In the genomic region with DNA sequence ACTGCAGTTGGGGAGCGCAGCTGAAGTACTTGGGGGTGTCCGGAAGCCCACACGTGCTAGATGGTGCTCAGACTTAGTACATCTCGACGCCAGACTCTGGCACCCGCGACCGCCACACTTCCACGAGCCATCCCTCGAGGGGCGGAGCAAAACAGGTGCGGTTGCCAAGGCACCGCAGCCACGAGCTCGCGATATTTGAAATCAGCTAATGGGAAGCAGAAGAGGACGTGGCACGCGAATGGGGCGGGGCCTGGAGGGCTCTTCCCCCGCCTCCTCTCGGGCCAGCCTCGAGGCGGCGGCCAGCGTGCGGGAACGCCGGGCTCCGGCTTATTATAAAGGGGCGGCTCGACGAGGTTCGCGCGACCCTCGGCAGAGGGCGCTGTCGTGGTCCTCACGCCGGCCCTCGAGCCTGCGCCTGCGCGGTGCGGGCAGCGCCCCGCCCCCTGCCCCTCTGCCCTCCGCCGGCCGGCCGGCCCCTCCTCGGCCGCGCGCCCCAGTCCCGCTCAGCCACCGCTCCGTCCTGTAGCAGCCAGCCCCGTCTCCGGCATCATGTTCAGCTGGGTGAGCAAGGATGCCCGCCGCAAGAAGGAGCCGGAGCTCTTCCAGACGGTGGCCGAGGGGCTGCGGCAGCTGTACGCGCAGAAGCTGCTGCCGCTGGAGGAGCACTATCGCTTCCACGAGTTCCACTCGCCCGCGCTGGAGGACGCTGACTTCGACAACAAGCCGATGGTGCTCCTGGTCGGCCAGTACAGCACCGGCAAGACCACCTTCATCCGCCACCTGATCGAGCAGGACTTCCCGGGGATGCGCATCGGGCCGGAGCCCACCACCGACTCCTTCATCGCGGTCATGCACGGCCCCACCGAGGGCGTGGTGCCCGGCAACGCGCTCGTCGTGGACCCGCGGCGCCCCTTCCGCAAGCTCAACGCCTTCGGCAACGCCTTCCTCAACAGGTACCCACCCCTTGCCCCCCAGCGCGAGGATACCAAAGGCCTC, we compare ENCODE assay signal across 8 mouse cellular contexts. TPM values are rescaled to one million over a fixed set of nuclear protein-coding genes. Genes with fewer than 3 reads are reported as not detected.
DNase-seq lines count a peak whose midpoint lies in the region; ATAC-seq and TF ChIP-seq lines count a peak whose summit lies in the region.

A gene (plus strand): TSS at position 300 of the 996 bp plus-strand sequence.

- under 1% methylated on average over 52 of the region's 106 CpGs for WGBS in embryonic facial prominence, embryonic 14.5 days
- WGBS in limb, embryonic 14.5 days: under 1% methylated on average over 74 of the region's 106 CpGs
- WGBS in midbrain, postnatal 0 days: under 1% methylated on average over 93 of the region's 106 CpGs

- peak; percentile 98 for DNase-seq in 3T3-L1 (ENCODE audit: low read depth, low spot score)
- DNase-seq in adrenal gland, postnatal 4 days (ENCODE audit: low spot score in 2 of 2): peak; percentile 91 to 96
- DNase-seq in embryonic facial prominence, embryonic 14.5 days (ENCODE audit: low spot score): peak; percentile 99
- DNase-seq in heart, adult 8-10 months (ENCODE audit: low spot score): peak; percentile 95
- peak; percentile 99 for DNase-seq in kidney, adult 9 months
- DNase-seq in limb, embryonic 14.5 days (ENCODE audit: low spot score): peak; percentile 99
- peak; percentile 98 for DNase-seq in midbrain, postnatal 0 days (ENCODE audit: low spot score)
- peak; percentile 96 for DNase-seq in spleen, postnatal 14 days (ENCODE audit: low spot score in 2 of 2)

- peak; percentile 93 for ATAC-seq in embryonic facial prominence, embryonic 14.5 days (ENCODE audit: low read depth)
- ATAC-seq in limb, embryonic 14.5 days (ENCODE audit: low FRiP score, low read depth): peak; percentile 95
- peak; percentile 95 for ATAC-seq in midbrain, postnatal 0 days (ENCODE audit: low FRiP score)

- TF ChIP-seq POLR2A in limb, embryonic 14.5 days (IDR thresholded peaks at IDR 0.05; ENCODE audit: borderline replicate concordance, extremely low read depth, insufficient read depth, insufficient read length): peak; percentile 67; the same call in 1 of the 2 replicates

- peaks cover 21% of the 10 kb centered on the region for H3K36me3 ChIP-seq in embryonic facial prominence, embryonic 14.5 days (ENCODE audit: control insufficient read depth, insufficient read depth, low read length)
- peaks cover 23% of the 10 kb centered on the region for H3K36me3 ChIP-seq in limb, embryonic 14.5 days (ENCODE audit: control insufficient read depth, insufficient read depth, low read length)
- H3K36me3 ChIP-seq in midbrain, postnatal 0 days (ENCODE audit: insufficient read depth, low read length): peaks cover 16% of the 10 kb centered on the region

- H3K4me3 ChIP-seq in embryonic facial prominence, embryonic 14.5 days (ENCODE audit: low read depth, low read length): peak within 1 kb of the TSS; percentile 92
- peak within 1 kb of the TSS; percentile 91 for H3K4me3 ChIP-seq in limb, embryonic 14.5 days (replicated peaks; ENCODE audit: low read length)
- peak within 1 kb of the TSS; percentile 81 for H3K4me3 ChIP-seq in midbrain, postnatal 0 days (ENCODE audit: low read depth, low read length)

- H3K4me2 ChIP-seq in embryonic facial prominence, embryonic 14.5 days (ENCODE audit: low read depth, low read length): peak within 1 kb of the TSS; percentile 96
- peak within 1 kb of the TSS; percentile 78 for H3K4me2 ChIP-seq in limb, embryonic 14.5 days (replicated peaks; ENCODE audit: low read depth, low read length, severe bottlenecking)
- peak within 1 kb of the TSS; percentile 91 for H3K4me2 ChIP-seq in midbrain, postnatal 0 days (ENCODE audit: low read depth, low read length, poor library complexity, severe bottlenecking)

- no peaks in the 10 kb centered on the region for H3K27me3 ChIP-seq in embryonic facial prominence, embryonic 14.5 days (replicated peaks; ENCODE audit: control insufficient read depth, insufficient read depth, low read length)
- no peaks in the 10 kb centered on the region for H3K27me3 ChIP-seq in limb, embryonic 14.5 days (ENCODE audit: control insufficient read depth, insufficient read depth, low read length)
- H3K27me3 ChIP-seq in midbrain, postnatal 0 days (ENCODE audit: insufficient read depth, low read length): no peaks in the 10 kb centered on the region

- peak within 1 kb of the TSS; percentile 87 for H3K9ac ChIP-seq in embryonic facial prominence, embryonic 14.5 days (ENCODE audit: low read depth, low read length)
- peak within 1 kb of the TSS; percentile 80 for H3K9ac ChIP-seq in limb, embryonic 14.5 days (ENCODE audit: low read depth, low read length, severe bottlenecking)
- peak within 1 kb of the TSS; percentile 82 for H3K9ac ChIP-seq in midbrain, postnatal 0 days (replicated peaks; ENCODE audit: low read length, poor library complexity, severe bottlenecking)

- TF ChIP-seq CTCF in midbrain, postnatal 0 days (IDR thresholded peaks at IDR 0.05): peak; percentile 68

- no peaks in the 10 kb centered on the region for H3K9me3 ChIP-seq in embryonic facial prominence, embryonic 14.5 days (ENCODE audit: control insufficient read depth, low read length)
- no peaks in the 10 kb centered on the region for H3K9me3 ChIP-seq in limb, embryonic 14.5 days (ENCODE audit: control insufficient read depth, low read length)
- no peaks in the 10 kb centered on the region for H3K9me3 ChIP-seq in midbrain, postnatal 0 days (ENCODE audit: low read length)

- H3K4me1 ChIP-seq in embryonic facial prominence, embryonic 14.5 days (ENCODE audit: control insufficient read depth, insufficient read depth, low read length): peaks cover 27% of the 10 kb centered on the region
- H3K4me1 ChIP-seq in limb, embryonic 14.5 days (ENCODE audit: control insufficient read depth, insufficient read depth, low read length): peaks cover 22% of the 10 kb centered on the region
- peaks cover 20% of the 10 kb centered on the region; the same call in 1 of the 2 replicates for H3K4me1 ChIP-seq in midbrain, postnatal 0 days (ENCODE audit: insufficient read depth, low read length)

- H3K27ac ChIP-seq in embryonic facial prominence, embryonic 14.5 days (replicated peaks; ENCODE audit: low read depth, low read length): peak within 1 kb of the TSS; percentile 90
- H3K27ac ChIP-seq in limb, embryonic 14.5 days (replicated peaks; ENCODE audit: low read depth, low read length): peak within 1 kb of the TSS; percentile 67
- peak within 1 kb of the TSS; percentile 78 for H3K27ac ChIP-seq in midbrain, postnatal 0 days (ENCODE audit: low read depth, low read length)

RNA-seq across cellular contexts. Expression of the gene that starts here (rescaled TPM):
- total RNA-seq in adrenal gland, postnatal 4 days (2021): 10 to 100 TPM; 88.2 to 90.2 TPM
- 68.4 and 68.6 TPM in 2 replicates for polyA plus RNA-seq in embryonic facial prominence, embryonic 14.5 days (2014; fragmentation: Nextera tagmentation; extraction: Ambion mirVana)
- total RNA-seq in heart, adult 8-10 months (2022): 10 to 100 TPM; 88.7 to 99.1 (median 92.3) TPM
- polyA plus RNA-seq in limb, embryonic 14.5 days (2012; rRNA removed): 160 and 232 TPM in 2 replicates
- 68.7 and 81.8 TPM in 2 replicates for polyA plus RNA-seq in limb, embryonic 14.5 days (2014; fragmentation: Nextera tagmentation; extraction: Ambion mirVana)
- total RNA-seq in midbrain, postnatal 0 days (2014; rRNA removed): 117 and 139 TPM in 2 replicates
- 73.0 and 74.0 TPM in 2 replicates for polyA plus RNA-seq in midbrain, postnatal 0 days (2015; fragmentation: Nextera tagmentation; extraction: Ambion mirVana)

Comparison
In these comparisons a context has a peak if more than half of its experiments do, and no peak if none do; other contexts are left out.
1. Peak in every context shown above with its lines: DNase-seq, ATAC-seq, H3K4me3 ChIP-seq and H3K27ac ChIP-seq.